Mouse (Mus musculus): ENCODE results near the gene Crlf1. TPM values are rescaled to one million over a fixed set of nuclear protein-coding genes. Genes with fewer than 3 reads are reported as not detected.
A peak's percentile ranks its signal among the peaks of the same experiment; 100 is the strongest.

Crlf1 gene
- polyA plus RNA-seq, 1 experiment, result 3.4 TPM

DNA sequence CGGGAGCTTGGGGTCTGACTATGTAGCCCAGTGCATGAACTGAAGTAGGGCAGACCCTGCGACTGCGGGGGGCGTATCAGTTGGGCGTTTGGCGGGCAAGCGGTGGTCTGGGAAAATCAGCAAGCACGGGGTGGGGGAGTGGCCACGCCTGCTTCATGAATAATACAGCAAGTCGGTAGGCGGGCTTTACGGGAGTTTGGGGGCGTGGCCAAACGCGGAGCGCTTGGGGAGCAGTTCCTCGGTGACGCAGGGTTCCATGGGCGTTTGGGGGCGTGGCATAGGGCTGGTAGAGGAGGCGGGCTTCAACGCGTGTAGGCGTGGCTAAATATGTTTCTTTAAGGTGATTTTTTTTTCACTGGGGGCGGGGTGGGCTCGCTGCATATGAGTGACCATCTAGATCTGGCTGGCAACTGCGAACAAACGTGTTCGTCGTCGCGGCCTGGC lies 45.7 kb downstream of the Crlf1 start:
- Histone ChIP-seq H3K27ac (ENCODE audit: insufficient read depth, low read length) (peak overlapping the region; percentile 91), H3K4me1 (ENCODE audit: control insufficient read depth, insufficient read depth, insufficient read length) (peaks cover 13% of the 10 kb centered on the region; the same call in 1 of the 2 replicates), H3K4me3 (ENCODE audit: extremely low read depth, insufficient read depth, insufficient read length) (peak overlapping the region; percentile 90), H3K27me3 (ENCODE audit: control insufficient read depth, insufficient read depth, low read length) (no peaks in the 10 kb centered on the region), H3K36me3 (ENCODE audit: control insufficient read depth, insufficient read depth, low read length) (peaks cover 10% of the 10 kb centered on the region)
- peak; percentile 96 to 99 for DNase-seq (ENCODE audit: low read depth in 1 of 2, low spot score in 2 of 2)
- TF ChIP-seq POLR2A (IDR thresholded peaks at IDR 0.05; ENCODE audit: low read depth, low read length), result no peak
- no peak for TF ChIP-seq CTCF (IDR thresholded peaks at IDR 0.05; ENCODE audit: extremely low read depth, insufficient read depth, insufficient read length, insufficient replicate concordance)
- WGBS, result 1% methylated on average over 32 of the region's 32 CpGs

DNA sequence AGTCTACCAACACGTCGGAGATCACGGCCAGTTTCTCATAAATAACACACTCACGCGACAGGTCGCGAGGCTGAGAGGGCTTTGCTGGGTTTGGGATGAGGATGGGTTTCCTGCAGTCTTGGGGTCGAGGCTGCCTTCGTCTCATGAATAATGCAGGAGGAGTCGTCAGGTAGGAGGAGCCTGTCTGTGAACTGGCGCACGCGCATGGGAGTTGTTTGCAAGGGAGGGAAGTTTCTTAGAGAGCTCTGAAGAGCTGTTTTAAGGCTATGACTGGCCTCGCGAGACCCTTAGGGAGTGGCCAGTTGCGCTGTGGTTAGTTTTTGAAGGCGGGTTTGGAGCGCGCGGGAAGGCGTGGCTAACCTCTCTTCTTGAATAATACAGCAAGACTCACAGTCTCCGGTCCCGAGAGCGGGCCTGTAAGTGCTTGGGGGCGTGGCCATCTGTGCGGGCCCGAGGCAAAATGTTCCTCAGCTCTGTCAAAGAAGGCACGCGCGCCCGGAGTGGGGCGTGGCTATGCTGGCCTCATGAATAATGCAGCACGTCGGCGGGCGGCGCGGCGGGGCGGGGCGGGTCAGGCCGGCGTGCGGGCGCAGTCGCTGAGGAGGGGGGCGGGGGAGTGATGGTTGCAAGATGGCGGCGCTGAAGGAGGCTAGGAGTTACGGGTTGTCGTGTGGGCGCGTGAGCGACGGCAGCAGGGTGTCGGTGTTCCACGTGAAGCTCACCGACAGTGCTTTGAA lies 46.3 kb downstream of the Crlf1 start, which contains the start of gene Ell:
Ell (plus strand) TSS at position 381 of the 737 bp plus-strand sequence.
- peak; percentile 97 to 99 for DNase-seq (ENCODE audit: low read depth in 1 of 2, low spot score in 2 of 2)
- Histone ChIP-seq H3K4me3 (ENCODE audit: extremely low read depth, insufficient read depth, insufficient read length) (peak within 1 kb of the TSS; percentile 90), H3K36me3 (ENCODE audit: control insufficient read depth, insufficient read depth, low read length) (peaks cover 5% of the 10 kb centered on the region), H3K27me3 (ENCODE audit: control insufficient read depth, insufficient read depth, low read length) (no peaks in the 10 kb centered on the region), H3K4me1 (ENCODE audit: control insufficient read depth, insufficient read depth, insufficient read length) (peaks cover 13% of the 10 kb centered on the region; the same call in 1 of the 2 replicates), H3K27ac (ENCODE audit: insufficient read depth, low read length) (peak within 1 kb of the TSS; percentile 91)
- TF ChIP-seq POLR2A (IDR thresholded peaks at IDR 0.05; ENCODE audit: low read depth, low read length) (peak; percentile 75), CTCF (IDR thresholded peaks at IDR 0.05; ENCODE audit: extremely low read depth, insufficient read depth, insufficient read length, insufficient replicate concordance) (no peak)
- WGBS, result under 1% methylated on average over 58 of the region's 58 CpGs

DNA sequence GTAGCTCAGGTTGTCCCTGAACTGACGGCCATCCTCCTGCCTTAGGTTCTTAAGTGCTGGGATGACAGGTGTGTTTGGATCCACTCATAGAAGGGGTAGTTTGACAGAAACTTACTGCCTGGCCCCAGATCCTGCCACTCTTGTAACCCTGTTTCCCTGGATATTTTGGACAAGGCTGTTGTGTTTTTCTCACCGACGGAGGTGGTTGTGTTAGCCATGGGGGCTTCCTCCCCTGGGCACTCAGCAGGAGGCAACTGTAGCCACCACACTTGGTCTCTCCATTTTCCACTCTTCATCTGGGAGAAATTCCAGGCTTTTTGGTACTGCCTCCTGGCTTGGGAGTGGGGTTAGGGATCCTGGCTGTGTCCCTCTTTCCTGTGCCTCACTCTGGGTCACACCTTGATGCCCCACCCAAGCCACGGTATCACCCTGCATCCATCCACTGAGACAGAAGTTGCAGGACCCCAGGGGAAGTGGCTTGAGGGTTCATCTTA lies 47.1 kb downstream of the Crlf1 start:
- TF ChIP-seq CTCF (IDR thresholded peaks at IDR 0.05; ENCODE audit: extremely low read depth, insufficient read depth, insufficient read length, insufficient replicate concordance) (no peak), POLR2A (IDR thresholded peaks at IDR 0.05; ENCODE audit: low read depth, low read length) (no peak)
- WGBS, result 2% methylated on average over 4 of the region's 4 CpGs

GRCm38 (mm10) chr8:70540507-70541071 lies 47.6 kb downstream of the Crlf1 start:
- Histone ChIP-seq H3K27ac (ENCODE audit: insufficient read depth, low read length) (no peak overlapping the region), H3K4me3 (ENCODE audit: extremely low read depth, insufficient read depth, insufficient read length) (peak overlapping the region; percentile 90), H3K36me3 (ENCODE audit: control insufficient read depth, insufficient read depth, low read length) (no peaks in the 10 kb centered on the region), H3K4me1 (ENCODE audit: control insufficient read depth, insufficient read depth, insufficient read length) (peaks cover 13% of the 10 kb centered on the region; the same call in 1 of the 2 replicates), H3K27me3 (ENCODE audit: control insufficient read depth, insufficient read depth, low read length) (no peaks in the 10 kb centered on the region)
- no peak for DNase-seq (ENCODE audit: low read depth in 1 of 2, low spot score in 2 of 2)
- 18% methylated on average over 7 of the region's 7 CpGs for WGBS
- no peak for TF ChIP-seq POLR2A (IDR thresholded peaks at IDR 0.05; ENCODE audit: low read depth, low read length)
- no peak for TF ChIP-seq CTCF (IDR thresholded peaks at IDR 0.05; ENCODE audit: extremely low read depth, insufficient read depth, insufficient read length, insufficient replicate concordance)

More for the DNA sequence above, 47.1 kb downstream of the Crlf1 start:
- Histone ChIP-seq H3K27ac (ENCODE audit: insufficient read depth, low read length) (peak overlapping the region; percentile 85), H3K4me1 (ENCODE audit: control insufficient read depth, insufficient read depth, insufficient read length) (peaks cover 13% of the 10 kb centered on the region; the same call in 1 of the 2 replicates), H3K4me3 (ENCODE audit: extremely low read depth, insufficient read depth, insufficient read length) (peak overlapping the region; percentile 90), H3K36me3 (ENCODE audit: control insufficient read depth, insufficient read depth, low read length) (no peaks in the 10 kb centered on the region; the same call in 1 of the 2 replicates), H3K27me3 (ENCODE audit: control insufficient read depth, insufficient read depth, low read length) (no peaks in the 10 kb centered on the region)
- no peak for DNase-seq (ENCODE audit: low read depth in 1 of 2, low spot score in 2 of 2)

DNA sequence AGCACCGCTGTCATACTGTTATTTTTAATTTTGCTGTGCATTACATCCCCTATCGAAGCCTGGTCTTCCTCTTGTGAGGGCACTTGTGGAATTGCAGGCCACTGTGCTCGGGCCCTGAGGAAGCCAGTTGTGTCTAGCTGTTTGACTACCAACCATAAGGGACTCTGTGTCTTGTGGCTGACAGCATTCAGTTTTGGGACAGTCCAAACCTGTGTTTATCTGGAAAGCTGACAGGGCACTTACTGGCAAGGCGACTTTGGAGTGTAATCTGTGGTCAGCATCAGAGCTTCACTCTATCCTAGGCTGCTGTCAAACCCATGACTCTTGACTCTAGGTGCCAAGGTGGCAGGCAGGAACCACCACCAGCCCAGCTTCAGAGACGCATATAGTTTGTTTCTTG lies 48.1 kb downstream of the Crlf1 start:
- TF ChIP-seq CTCF (IDR thresholded peaks at IDR 0.05; ENCODE audit: extremely low read depth, insufficient read depth, insufficient read length, insufficient replicate concordance), result no peak
- TF ChIP-seq POLR2A (IDR thresholded peaks at IDR 0.05; ENCODE audit: low read depth, low read length), result no peak
- Histone ChIP-seq H3K4me3 (ENCODE audit: extremely low read depth, insufficient read depth, insufficient read length) (no peak overlapping the region), H3K27ac (ENCODE audit: insufficient read depth, low read length) (no peak overlapping the region), H3K27me3 (ENCODE audit: control insufficient read depth, insufficient read depth, low read length) (no peaks in the 10 kb centered on the region), H3K4me1 (ENCODE audit: control insufficient read depth, insufficient read depth, insufficient read length) (peaks cover 13% of the 10 kb centered on the region; the same call in 1 of the 2 replicates), H3K36me3 (ENCODE audit: control insufficient read depth, insufficient read depth, low read length) (no peaks in the 10 kb centered on the region)
- WGBS, result 55% methylated on average over 5 of the region's 5 CpGs
- no peak for DNase-seq (ENCODE audit: low read depth in 1 of 2, low spot score in 2 of 2)

DNA sequence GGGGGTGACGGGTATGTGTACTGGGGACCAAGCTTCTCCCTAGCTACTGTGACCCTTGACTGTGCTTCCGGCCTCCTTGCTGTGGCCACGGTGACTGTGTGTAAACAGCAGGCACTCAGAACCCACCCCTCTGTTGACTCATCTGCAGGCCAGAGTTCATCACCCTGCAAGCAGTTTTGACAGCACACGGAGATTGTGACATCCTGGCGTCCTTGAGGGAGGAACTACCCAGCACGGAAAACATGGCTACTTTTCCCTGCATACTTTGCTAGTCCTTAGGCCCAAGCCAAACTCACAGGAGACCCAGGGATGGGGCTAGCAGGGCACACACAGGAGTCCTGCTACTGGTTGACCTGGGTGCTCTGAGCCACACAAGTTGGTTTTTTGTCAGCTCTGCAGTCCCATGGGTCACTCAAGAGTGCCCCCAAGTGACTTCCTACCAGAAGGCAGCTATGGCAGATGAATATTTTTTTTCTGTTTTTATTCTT lies 51.3 kb downstream of the Crlf1 start:
- no peak for DNase-seq (ENCODE audit: low read depth in 1 of 2, low spot score in 2 of 2)
- TF ChIP-seq POLR2A (IDR thresholded peaks at IDR 0.05; ENCODE audit: low read depth, low read length) (no peak), CTCF (IDR thresholded peaks at IDR 0.05; ENCODE audit: extremely low read depth, insufficient read depth, insufficient read length, insufficient replicate concordance) (no peak)
- no peaks in the 10 kb centered on the region for H3K36me3 ChIP-seq (ENCODE audit: control insufficient read depth, insufficient read depth, low read length)
- H3K4me3 ChIP-seq (ENCODE audit: extremely low read depth, insufficient read depth, insufficient read length), result no peak overlapping the region
- peak overlapping the region; percentile 47 for H3K27ac ChIP-seq (ENCODE audit: insufficient read depth, low read length)
- H3K27me3 ChIP-seq (ENCODE audit: control insufficient read depth, insufficient read depth, low read length), result no peaks in the 10 kb centered on the region
- H3K4me1 ChIP-seq (ENCODE audit: control insufficient read depth, insufficient read depth, insufficient read length), result peaks cover 8% of the 10 kb centered on the region; the same call in 1 of the 2 replicates
- WGBS, result 74% methylated on average over 6 of the region's 6 CpGs

Data from spleen, adult 2 months (tissue).